Mouse (Mus musculus) hindbrain, postnatal 0 days (tissue): ENCODE measurements around the gene Tmem132c. TPM values are rescaled to one million over a fixed set of nuclear protein-coding genes. Genes with fewer than 3 reads are reported as not detected.

Experiments
- ATAC-seq: fragments of 200-750 bp; cut with Nextera tagmentation; 2 replicates; pipeline ENCODE4 v1.8.0; 2017; ENCODE audit warnings: mild to moderate bottlenecking, moderate TSS enrichment, moderate library complexity
- DNase-seq: peaks from one replicate; pipeline ENCODE4 v3.0.0-alpha.2; 2015; ENCODE audit warnings: low spot score
- H3K27ac ChIP-seq: fragments of 300-500 bp; sonication (generic); 2 replicates; pipeline ENCODE4 v1.5.1; 2014; ENCODE audit warnings: mild to moderate bottlenecking
- H3K27me3 ChIP-seq: fragments of 300-500 bp; sonication (generic); 2 replicates; pipeline ENCODE4 v1.6.1; 2014; ENCODE audit warnings: low read length, mixed read lengths; ENCODE audit not compliant: insufficient read depth
- H3K36me3 ChIP-seq: fragments of 300-500 bp; sonication (generic); 2 replicates; pipeline ENCODE4 v1.6.1; 2014; ENCODE audit warnings: low read length, mixed read lengths; ENCODE audit not compliant: insufficient read depth
- H3K4me1 ChIP-seq: fragments of 300-500 bp; sonication (generic); 2 replicates; pipeline ENCODE4 v1.6.1; 2014; ENCODE audit warnings: antibody characterized with exemption, low read length, mixed read lengths; ENCODE audit not compliant: insufficient read depth
- H3K4me2 ChIP-seq: fragments of 300-500 bp; sonication (generic); 2 replicates; pipeline ENCODE4 v1.6.1; 2014; ENCODE audit warnings: low read depth, mild to moderate bottlenecking, low read length, moderate library complexity, mixed read lengths
- H3K4me3 ChIP-seq: fragments of 300-500 bp; sonication (generic); 2 replicates; pipeline ENCODE4 v1.5.1; 2014; ENCODE audit warnings: low read length
- H3K9ac ChIP-seq: fragments of 300-500 bp; sonication (generic); replicated peaks from 2 replicates; pipeline ENCODE4 v1.6.1; 2014; ENCODE audit warnings: mild to moderate bottlenecking, low read length, moderate library complexity, mixed read lengths
- H3K9me3 ChIP-seq: fragments of 300-500 bp; sonication (generic); 2 replicates; pipeline ENCODE4 v1.6.1; 2016; ENCODE audit warnings: low read length, mixed read lengths
- CTCF ChIP-seq: IDR thresholded peaks from 2 replicates; pipeline ENCODE4 v1.5.1; 2016; ENCODE audit warnings: antibody characterized with exemption, control low read depth, low read depth
- WGBS: fragments of 180-500 bp; shearing (Covaris S2); extraction: QIAGEN DNeasy Blood & Tissue Kit; methylation state at CpG from one replicate; pipeline ENCODE4 v1.1.7; 2014; 5-methylcytosine and 5-hydroxymethylcytosine counted together
- polyA plus RNA-seq: library from polyadenylated mRNA; unstranded; fragments of >200 nt; fragmentation: Nextera tagmentation; extraction: Ambion mirVana; gene quantifications from 2 replicates; pipeline ENCODE4 v1.2.1, GENCODE M21; 2015
- total RNA-seq: library from RNA; depleted of rRNA; stranded (reverse); fragments of >200 nt; gene quantifications from 2 replicates; pipeline ENCODE4 v1.2.3, GENCODE M21; 2014

The Tmem132c gene
- total and polyA plus RNA-seq, 2 experiments from 2014 or later = 12.9 to 46.0 TPM

- TF ChIP-seq CTCF = no peak
- Histone ChIP-seq H3K27ac (no peak overlapping the region), H3K36me3 (no peaks in the 10 kb centered on the region), H3K27me3 (no peaks in the 10 kb centered on the region), H3K4me2 (no peak overlapping the region), H3K4me1 (no peaks in the 10 kb centered on the region), H3K9me3 (no peaks in the 10 kb centered on the region), H3K9ac (no peak overlapping the region), H3K4me3 (no peak overlapping the region)
- DNase-seq (peak; percentile 36), ATAC-seq (no peak)
- 34% methylated on average over 9 of the region's 9 CpGs for WGBS
These were observed 37.9 kb downstream of the Tmem132c start for GRCm38 (mm10) chr5:127279462-127279861.

GRCm38 (mm10) chr5:127281186-127281585 is 39.6 kb downstream of the Tmem132c start:
- Histone ChIP-seq H3K9me3 (no peaks in the 10 kb centered on the region), H3K27me3 (no peaks in the 10 kb centered on the region), H3K4me3 (no peak overlapping the region), H3K36me3 (no peaks in the 10 kb centered on the region), H3K4me2 (no peak overlapping the region), H3K9ac (no peak overlapping the region), H3K27ac (no peak overlapping the region), H3K4me1 (no peaks in the 10 kb centered on the region)
- ATAC-seq = no peak
- WGBS = 75% methylated on average over 4 of the region's 4 CpGs
- DNase-seq = no peak
- TF ChIP-seq CTCF = no peak

GRCm38 (mm10) chr5:127282539-127283123 is 41.0 kb downstream of the Tmem132c start:
- WGBS = 61% methylated on average over 6 of the region's 6 CpGs
- Histone ChIP-seq H3K4me1 (no peaks in the 10 kb centered on the region), H3K9ac (no peak overlapping the region), H3K27me3 (no peaks in the 10 kb centered on the region), H3K4me3 (no peak overlapping the region), H3K9me3 (no peaks in the 10 kb centered on the region), H3K4me2 (no peak overlapping the region), H3K36me3 (no peaks in the 10 kb centered on the region), H3K27ac (no peak overlapping the region)
- DNase-seq (no peak), ATAC-seq (no peak)
- no peak for TF ChIP-seq CTCF

GRCm38 (mm10) chr5:127286886-127287285 is 45.3 kb downstream of the Tmem132c start:
- no peaks in the 10 kb centered on the region for H3K9me3 ChIP-seq
- TF ChIP-seq CTCF = no peak
- 0 out of 2 replicates have a peak, but pooled peaks cover 7% of the 10 kb centered on the region for H3K4me1 ChIP-seq
- 27% methylated on average over 5 of the region's 5 CpGs for WGBS
- H3K4me3 ChIP-seq = no peak overlapping the region
- ATAC-seq = no peak
- no peak overlapping the region for H3K27ac ChIP-seq
- H3K4me2 ChIP-seq = no peak overlapping the region
- H3K9ac ChIP-seq = no peak overlapping the region
- no peaks in the 10 kb centered on the region for H3K27me3 ChIP-seq
- peak; percentile 28 for DNase-seq
- H3K36me3 ChIP-seq = no peaks in the 10 kb centered on the region

- TF ChIP-seq CTCF = no peak
- Histone ChIP-seq H3K27ac (no peak overlapping the region), H3K9ac (no peak overlapping the region), H3K4me3 (no peak overlapping the region), H3K27me3 (no peaks in the 10 kb centered on the region), H3K36me3 (no peaks in the 10 kb centered on the region), H3K9me3 (no peaks in the 10 kb centered on the region), H3K4me2 (no peak overlapping the region), H3K4me1 (0 out of 2 replicates have a peak, but pooled peaks cover 7% of the 10 kb centered on the region)
- no peak for DNase-seq
- 92% methylated on average over 8 of the region's 8 CpGs for WGBS
- no peak for ATAC-seq
These were observed 48.1 kb downstream of the Tmem132c start for GRCm38 (mm10) chr5:127289659-127290058.

- H3K9ac ChIP-seq = no peak overlapping the region
These were observed 49.0 kb downstream of the Tmem132c start for GRCm38 (mm10) chr5:127290461-127291250.

More at GRCm38 (mm10) chr5:127290461-127291250, 49.0 kb downstream of the Tmem132c start:
- DNase-seq = peak; percentile 80
- WGBS = 16% methylated on average over 17 of the region's 17 CpGs
- no peak for TF ChIP-seq CTCF
- no peaks in the 10 kb centered on the region for H3K36me3 ChIP-seq
- H3K27me3 ChIP-seq = no peaks in the 10 kb centered on the region
- H3K27ac ChIP-seq = peak overlapping the region; percentile 66
- peak overlapping the region; percentile 39 for H3K4me2 ChIP-seq
- 0 out of 2 replicates have a peak, but pooled peaks cover 9% of the 10 kb centered on the region for H3K4me1 ChIP-seq
- peak; percentile 85 for ATAC-seq
- H3K4me3 ChIP-seq = no peak overlapping the region
- H3K9me3 ChIP-seq = no peaks in the 10 kb centered on the region
